Mouse (Mus musculus): ENCODE data around the gene Dynlt1f.
A peak's percentile ranks its signal among the peaks of the same experiment; 100 is the strongest.
"Not testable (repeated sequence)": the region's sequence is repeated elsewhere in the genome, so short reads cannot be mapped to it uniquely, and the experiment has no call there.

The Dynlt1f gene

DNA sequence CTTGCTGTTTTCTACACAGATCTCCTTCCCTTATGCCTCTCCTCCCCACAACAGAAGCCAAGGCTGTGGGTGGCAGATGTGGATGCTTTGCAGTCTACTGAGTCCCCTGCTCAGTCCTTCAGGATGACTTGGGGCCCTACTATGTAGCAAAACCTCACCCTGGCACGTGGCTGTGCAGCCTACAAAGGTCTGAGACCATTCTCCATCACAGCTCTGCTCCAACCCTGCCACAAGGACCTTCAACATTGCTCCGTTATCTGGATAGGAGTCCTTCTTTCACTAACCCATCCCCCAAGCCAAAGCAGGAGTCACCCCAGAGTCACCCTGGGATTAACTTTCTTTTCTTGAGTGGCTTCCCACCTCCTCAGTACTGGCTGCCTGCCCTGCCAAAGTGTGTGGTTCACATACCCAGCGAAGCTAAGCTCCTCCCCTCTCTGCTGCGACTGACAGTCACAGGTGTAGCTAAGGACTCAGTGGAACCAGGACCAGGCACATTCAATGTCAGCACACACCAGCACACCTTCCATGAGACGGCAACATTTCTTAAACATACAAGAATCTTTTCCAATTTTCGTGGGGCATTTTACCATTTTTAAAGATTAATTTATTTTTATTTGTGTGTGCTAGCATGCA is 30.7 kb downstream of the Dynlt1f start:
- not testable (repeated sequence) for DNase-seq (ENCODE audit: low spot score)

DNA sequence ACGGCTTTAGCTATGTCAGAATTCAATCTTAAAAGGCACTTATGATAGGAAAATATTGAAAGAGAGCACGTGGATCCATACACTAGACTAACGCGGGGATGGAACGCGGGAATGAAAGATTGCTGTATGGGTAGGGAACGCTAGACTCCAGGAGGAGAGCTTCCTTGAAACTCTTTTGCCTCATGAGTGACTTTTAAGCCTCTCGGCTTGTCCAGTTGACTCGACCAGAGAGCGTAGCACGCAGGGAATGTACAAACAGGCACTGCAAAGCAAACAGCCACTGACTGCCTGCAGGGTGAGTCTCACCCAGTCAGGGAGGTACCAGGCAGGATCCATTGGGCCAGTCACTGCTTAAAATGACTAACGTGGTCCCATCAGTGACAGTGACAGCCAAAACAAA is 33.7 kb downstream of the Dynlt1f start:
- DNase-seq (ENCODE audit: low spot score) = not testable (repeated sequence)

DNA sequence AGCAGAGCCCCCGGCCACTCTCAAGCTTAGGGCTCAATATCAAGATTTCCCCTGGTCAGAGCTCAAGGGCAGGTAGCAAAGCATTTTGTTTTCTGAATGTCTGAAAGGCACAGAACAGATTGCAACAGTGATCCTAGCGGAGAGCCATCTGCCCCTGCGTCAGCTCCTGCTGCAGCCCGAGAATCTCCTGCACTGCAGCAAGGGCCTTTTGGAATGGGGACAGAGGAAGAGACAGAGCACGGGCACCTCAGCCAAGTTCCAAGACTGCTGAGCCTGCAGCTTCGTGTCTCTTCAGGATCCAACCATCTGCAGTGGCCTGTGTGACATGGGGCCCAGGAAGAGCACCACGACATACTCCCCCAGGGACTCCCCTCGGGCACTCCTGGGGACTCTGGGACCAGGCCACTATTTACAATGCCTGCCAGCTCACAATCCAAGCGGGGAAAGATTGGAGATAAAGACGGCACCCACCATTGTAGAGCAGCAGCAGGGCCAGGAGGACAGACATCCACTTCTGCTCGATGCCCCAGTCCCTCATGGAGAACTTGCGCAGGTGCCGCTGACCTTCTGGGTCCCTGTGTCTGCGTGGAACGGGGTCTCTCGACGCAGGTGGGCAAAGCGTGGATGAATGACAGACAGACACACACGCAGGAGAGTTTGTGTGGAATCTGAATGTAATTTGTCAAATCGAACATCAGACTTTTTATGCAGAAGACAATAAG is 34.8 kb downstream of the Dynlt1f start:
- not testable (repeated sequence) for DNase-seq (ENCODE audit: low spot score)

DNA sequence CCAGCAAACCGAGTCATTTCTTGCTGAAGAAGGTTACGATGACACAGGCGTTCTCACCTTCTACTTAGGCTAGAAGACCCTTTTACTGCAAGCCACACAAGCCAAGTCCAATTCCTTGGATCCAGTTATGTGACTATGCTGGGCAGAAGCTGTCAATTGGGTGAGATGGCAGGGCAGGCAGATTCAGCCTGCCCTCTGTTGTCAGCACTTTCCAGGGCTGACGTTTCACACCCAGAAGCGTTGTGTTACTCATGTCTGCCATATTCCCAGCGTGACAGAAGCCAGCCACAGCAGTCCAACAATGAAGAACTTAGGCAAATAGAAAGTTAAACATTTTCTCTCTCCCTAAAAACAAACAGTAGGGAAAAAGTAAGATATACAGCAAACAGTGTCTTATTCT is 35.7 kb downstream of the Dynlt1f start:
- DNase-seq (ENCODE audit: low spot score) = not testable (repeated sequence)

DNA sequence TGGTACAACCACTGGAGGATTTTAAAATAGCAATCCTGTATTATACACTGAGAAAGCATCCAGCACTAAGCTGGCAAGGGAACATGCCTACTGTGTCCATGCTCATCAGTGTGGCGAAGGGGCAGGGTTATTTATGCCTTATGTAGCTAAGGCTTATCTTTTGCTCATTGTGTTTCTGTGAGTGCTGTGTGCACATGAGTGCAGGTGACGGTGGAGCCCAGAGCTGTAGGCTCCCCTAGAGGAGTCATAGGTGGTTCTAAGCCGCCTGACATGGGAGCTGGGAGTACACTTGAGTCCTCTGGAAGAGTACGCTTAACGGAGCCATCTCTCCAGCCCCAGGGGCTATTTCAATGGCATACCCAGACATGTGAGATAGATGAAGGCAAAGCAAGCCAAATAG is 36.4 kb downstream of the Dynlt1f start:
- DNase-seq (ENCODE audit: low spot score) = not testable (repeated sequence)

DNA sequence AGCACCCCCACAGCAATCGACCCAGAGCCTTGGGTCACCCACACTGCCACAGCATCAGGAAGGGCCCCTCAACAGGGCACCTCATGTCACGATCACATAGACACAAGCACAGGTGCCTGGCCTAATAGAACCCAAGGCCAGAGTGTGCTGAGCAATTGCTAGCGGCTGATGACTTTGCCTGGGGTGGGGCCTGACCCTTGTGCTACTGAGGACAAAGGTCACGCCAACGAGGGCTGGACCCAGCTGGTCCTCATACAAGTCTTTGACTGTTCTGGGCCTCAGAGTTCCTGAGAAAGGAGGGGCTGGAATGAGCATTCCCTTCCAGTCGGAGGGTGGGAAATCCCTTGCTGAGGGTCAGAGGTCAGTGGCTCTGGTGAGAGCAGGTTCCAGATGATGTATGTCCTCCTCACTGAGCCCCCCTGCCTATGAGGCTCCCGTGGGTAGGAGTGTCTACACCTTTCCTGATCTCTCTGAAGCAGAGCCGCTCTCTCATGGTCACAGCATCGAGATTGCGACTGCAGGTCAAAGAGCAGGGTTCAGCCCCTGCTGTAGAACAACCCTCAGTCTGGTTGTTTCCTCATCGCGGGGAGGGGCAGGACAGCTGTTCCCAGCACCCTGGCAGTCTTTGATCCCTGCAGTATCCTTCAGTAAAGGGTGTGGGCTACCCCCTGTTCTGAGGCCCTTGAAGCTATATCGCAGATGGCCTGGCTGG is 37.9 kb downstream of the Dynlt1f start:
- DNase-seq (ENCODE audit: low spot score) = not testable (repeated sequence)

DNA sequence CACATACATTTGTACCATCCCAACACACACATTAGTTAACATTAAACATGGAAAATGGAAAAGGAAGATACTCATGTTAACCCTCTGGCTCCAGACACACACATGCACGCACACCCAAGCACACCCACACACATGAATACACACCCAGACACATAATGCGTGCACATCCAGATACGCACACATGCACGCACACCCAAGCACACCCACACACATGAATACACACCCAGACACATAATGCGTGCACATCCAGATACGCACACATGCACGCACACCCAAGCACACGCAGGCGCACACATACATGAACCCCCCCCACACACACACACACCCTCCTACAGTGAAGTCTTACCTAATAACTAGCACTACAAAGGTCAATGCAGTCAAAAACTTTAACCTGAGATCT is 39.0 kb downstream of the Dynlt1f start:
- not testable (repeated sequence) for DNase-seq (ENCODE audit: low spot score)

DNA sequence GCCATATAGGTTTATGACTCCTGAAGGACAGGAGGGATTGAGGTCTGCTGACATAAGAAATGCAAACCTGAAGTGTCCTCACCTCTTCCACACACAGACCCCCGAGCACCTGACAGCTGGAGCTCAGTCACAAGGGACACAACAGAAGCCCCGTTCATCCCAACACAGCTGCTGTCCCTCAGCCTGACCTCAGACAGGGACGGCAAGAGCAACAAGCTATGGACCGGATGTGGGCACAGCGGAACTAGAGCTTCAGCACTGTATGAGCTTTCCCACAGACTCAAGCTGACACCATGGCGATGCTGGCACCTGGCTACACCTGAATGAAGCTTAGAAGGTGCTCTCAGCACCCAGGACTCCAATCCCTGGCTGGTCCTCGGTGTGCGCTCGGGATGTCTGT is 41.4 kb downstream of the Dynlt1f start:
- not testable (repeated sequence) for DNase-seq (ENCODE audit: low spot score)

DNA sequence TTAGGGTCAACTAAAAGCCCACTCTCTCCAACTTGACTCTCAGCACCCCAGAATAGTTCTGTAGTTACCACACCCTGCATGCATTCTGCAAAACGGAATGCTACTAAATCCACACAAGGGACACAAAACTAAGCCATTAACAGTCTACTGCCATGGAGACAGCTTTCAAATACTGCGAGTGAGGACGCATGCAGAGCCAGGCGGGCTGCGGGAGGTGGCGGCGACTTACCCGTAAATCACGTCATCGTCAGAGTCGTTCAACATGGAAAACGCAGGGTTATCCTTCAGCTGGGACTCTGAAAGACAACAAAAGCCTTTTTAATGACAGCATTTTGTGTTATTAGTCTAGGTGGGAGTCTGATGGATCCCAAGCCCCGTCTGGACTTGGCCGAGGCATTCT is 42.2 kb downstream of the Dynlt1f start:
- not testable (repeated sequence) for DNase-seq (ENCODE audit: low spot score)

DNA sequence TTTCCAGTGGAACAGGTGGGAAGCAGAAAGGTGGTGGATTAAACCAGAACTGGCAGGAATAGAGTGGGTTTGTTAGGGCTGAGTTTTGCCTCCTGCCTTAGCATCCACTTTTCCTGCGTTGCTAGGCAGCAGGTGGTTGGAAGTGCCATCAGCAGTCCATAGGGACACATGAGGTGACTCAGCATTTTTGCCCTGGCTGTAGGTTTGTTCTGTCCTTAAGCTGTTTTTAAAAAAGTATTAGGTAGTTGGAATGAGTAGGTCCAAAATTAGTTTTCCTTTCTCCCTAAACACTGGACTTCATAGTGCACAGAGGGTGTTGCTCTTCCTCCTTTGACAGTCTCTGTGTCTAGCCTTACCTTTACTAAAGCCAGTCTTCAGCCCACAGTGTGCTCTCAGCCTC is 50.4 kb downstream of the Dynlt1f start:
- DNase-seq (ENCODE audit: low spot score) = not testable (repeated sequence)

DNA sequence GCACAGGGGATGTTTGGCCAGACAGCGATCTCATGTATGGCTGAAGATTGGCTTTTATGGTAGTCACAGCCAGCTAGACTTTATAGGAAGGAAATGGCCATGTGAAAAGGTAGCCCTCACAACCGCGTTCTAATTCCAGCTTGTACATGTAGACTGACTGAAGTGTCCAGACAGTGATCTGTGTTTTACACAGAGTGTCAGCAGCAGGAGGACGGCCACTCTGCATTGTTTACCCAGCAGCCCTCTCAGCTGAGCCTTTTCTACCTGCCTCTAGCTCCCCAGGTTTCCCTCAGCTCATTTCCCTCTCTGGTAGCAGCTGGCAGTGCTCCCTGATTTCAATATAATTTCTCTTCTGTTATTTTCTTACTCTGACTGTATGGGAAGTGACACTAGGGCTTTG is 53.5 kb downstream of the Dynlt1f start:
- not testable (repeated sequence) for DNase-seq (ENCODE audit: low spot score)

DNA sequence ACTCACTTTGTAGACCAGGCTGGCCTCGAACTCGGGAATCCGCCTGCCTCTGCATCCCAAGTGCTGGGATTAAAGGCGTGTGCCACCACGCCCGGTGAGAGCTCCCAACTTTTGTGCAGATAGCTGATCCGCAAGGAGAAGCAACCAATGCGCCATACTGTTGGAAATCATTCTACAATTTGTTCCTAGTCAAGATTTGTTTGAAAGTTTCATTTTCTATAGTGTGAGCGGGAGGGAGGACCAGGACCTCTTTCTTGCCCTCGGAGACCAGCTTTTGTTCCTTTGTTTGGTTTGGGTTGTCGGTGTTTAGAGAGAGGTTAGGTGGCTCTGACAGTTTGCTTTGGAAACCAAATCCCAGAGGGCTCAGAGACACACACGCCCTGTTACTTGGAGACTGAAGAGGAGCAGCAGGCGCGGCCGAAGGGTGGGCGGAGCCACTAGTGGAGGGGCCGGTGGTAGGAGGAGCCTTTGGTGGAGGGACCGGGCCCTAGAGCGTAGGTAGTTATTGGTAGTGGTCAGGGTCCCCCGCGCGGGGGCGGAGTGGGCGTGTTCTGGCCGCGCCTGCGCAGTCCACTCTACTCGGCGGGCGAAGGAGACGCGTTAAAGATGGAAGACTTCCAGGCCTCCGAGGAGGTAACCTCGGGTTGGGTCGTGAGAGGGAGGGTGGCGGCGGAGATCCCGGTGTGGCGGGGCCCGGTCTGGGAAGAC is 54.3 kb downstream of the Dynlt1f start, which contains the start of gene Dynlt1c:
Gene Dynlt1c, plus strand, starts transcription at position 468 of the 708 bp plus-strand sequence.
- peak; percentile 77 for DNase-seq (ENCODE audit: low spot score)

DNA sequence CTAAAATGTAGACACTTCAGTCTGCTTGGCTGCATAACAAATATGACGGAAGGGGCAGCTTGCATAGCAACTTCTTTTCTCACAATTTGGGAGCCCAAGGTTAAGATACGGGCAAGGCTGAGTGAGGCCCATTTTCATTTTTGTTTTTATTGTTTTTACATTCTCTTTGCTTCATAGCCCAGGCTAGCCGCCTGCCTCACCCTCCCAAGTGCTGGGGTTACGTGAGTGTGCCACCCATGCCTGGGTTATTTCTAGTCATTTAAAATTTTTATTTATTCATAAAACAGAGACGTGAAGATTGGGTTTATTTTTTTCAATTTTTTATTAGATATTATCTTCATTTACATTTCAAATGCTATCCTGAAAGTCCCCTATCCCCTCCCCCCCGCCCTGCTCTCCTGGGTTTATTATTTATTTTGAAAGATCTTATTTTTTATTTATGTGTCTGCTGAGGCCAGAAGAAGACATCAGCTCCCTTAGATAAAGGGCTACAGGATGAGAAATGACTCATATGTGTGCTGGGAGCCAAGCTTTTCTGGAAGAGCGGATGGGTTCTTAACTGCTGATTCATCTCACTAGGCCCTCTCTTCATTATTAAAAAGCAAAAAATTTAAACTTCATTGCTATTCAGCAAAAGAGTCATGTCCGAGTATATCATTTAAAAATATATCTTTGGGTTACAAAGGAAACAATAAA is 55.3 kb downstream of the Dynlt1f start:
- DNase-seq (ENCODE audit: low spot score) = not testable (repeated sequence)

DNA sequence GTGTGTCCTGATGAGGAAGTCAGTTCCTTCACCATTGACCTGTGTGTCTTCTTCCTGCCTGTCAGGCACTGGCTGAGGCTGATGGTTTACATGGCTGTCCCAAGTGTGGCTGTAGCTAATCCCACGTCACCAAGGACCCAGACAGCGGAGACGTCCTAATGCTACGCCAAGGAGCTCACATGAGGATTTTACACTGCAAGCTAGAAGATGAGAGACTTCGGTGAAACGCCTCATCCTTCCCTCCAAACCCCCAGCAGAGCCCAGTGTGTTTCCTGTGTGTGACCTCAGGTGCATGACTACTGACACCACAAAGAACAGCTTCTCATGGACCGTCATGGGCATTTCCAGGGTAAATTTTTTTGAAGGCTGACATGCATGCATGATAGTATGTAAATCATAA is 57.3 kb downstream of the Dynlt1f start:
- not testable (repeated sequence) for DNase-seq (ENCODE audit: low spot score)

All from spleen, adult 12 weeks (tissue).